Mouse (Mus musculus) CH12.LX (cell line): ENCODE data around the gene Ildr1. TPM values are rescaled to one million over a fixed set of nuclear protein-coding genes. Genes with fewer than 3 reads are reported as not detected.

Source experiments
- DNase-seq: peaks from one replicate; pipeline ENCODE4 v3.0.0-alpha.2; 2013; ENCODE audit errors: extremely low read depth
- H3K27ac ChIP-seq: 2 replicates; pipeline ENCODE4 v1.5.1; 2012; ENCODE audit warnings: low read depth, mild to moderate bottlenecking, control low read depth, moderate library complexity; ENCODE audit not compliant: insufficient read depth
- H3K27me3 ChIP-seq: replicated peaks from 2 replicates; pipeline ENCODE3; 2012; ENCODE audit warnings: inconsistent platforms
- H3K36me3 ChIP-seq, 2 experiments: replicated peaks in 1 of 2; 2 replicates each; pipeline versions ENCODE3 to v1.6.1; 2012; ENCODE audit warnings: inconsistent platforms in 1 of 2, low read length in 1 of 2, mild to moderate bottlenecking in 1 of 2, mixed read lengths in 1 of 2, moderate library complexity in 1 of 2; ENCODE audit not compliant: control insufficient read depth in 1 of 2, insufficient read depth in 1 of 2
- H3K4me1 ChIP-seq, 2 experiments: 2 replicates each; pipeline ENCODE4 v1.6.1; 2012; ENCODE audit warnings: inconsistent platforms in 1 of 2, moderate library complexity in 1 of 2; ENCODE audit not compliant: insufficient read depth in 2 of 2, control insufficient read depth in 1 of 2
- H3K4me2 ChIP-seq: 2 replicates; pipeline ENCODE4 v1.6.1; 2012; ENCODE audit warnings: low read depth, mild to moderate bottlenecking, control low read depth; ENCODE audit not compliant: poor library complexity, insufficient read depth, severe bottlenecking
- H3K4me3 ChIP-seq, 3 experiments: fragments of 150-350 bp in 1 of 3; sonication (generic) in 1 of 3; replicated peaks in 1 of 3; 2 replicates each; pipeline versions ENCODE3 to v1.5.1; 2011 to 2012; ENCODE audit warnings: low read depth in 2 of 3, low read length in 2 of 3, mild to moderate bottlenecking in 2 of 3, moderate library complexity in 2 of 3, control low read depth in 1 of 3, improper control_type of control experiment in 1 of 3, inconsistent platforms in 1 of 3, mixed read lengths in 1 of 3; ENCODE audit not compliant: poor library complexity in 1 of 3
- H3K79me2 ChIP-seq: replicated peaks from 2 replicates; pipeline ENCODE4 v1.6.1; 2012; ENCODE audit warnings: mild to moderate bottlenecking, moderate library complexity; ENCODE audit not compliant: control insufficient read depth, poor library complexity, insufficient read depth, severe bottlenecking; ENCODE audit errors: extremely low read depth
- H3K9ac ChIP-seq: 2 replicates; pipeline ENCODE4 v1.6.1; 2012; ENCODE audit warnings: low read depth, mild to moderate bottlenecking, control low read depth, moderate library complexity; ENCODE audit not compliant: insufficient read depth
- H3K9me3 ChIP-seq: replicated peaks from 2 replicates; pipeline ENCODE3; 2012; ENCODE audit warnings: low read length, inconsistent platforms, mixed read lengths
- BHLHE40 ChIP-seq: IDR thresholded peaks from 2 replicates; pipeline ENCODE4 v1.6.1; 2011; ENCODE audit warnings: mild to moderate bottlenecking, low read depth, low read length, improper control_type of control experiment
- CHD2 ChIP-seq: IDR thresholded peaks from 2 replicates; pipeline ENCODE4 v1.6.1; 2011; ENCODE audit warnings: low read length, improper control_type of control experiment
- CTCF ChIP-seq, 2 experiments: IDR thresholded peaks in 1 of 2; conservative IDR thresholded peaks in 1 of 2; 2 replicates each; pipeline ENCODE4 v1.5.1; 2011 to 2012; ENCODE audit warnings: low read depth in 2 of 2, low read length in 2 of 2, improper control_type of control experiment in 1 of 2, inconsistent platforms in 1 of 2, mild to moderate bottlenecking in 1 of 2, moderate library complexity in 1 of 2
- E2F4 ChIP-seq: IDR thresholded peaks from 2 replicates; pipeline ENCODE4 v1.6.1; 2011; ENCODE audit warnings: low read depth, low read length, improper control_type of control experiment; ENCODE audit not compliant: insufficient replicate concordance
- EP300 ChIP-seq: IDR thresholded peaks from 2 replicates; pipeline ENCODE4 v1.6.1; 2011; ENCODE audit warnings: low read length, improper control_type of control experiment
- ETS1 ChIP-seq: conservative IDR thresholded peaks from 2 replicates; pipeline ENCODE4 v1.6.1; 2012; ENCODE audit warnings: low read depth, mild to moderate bottlenecking, inconsistent platforms, low read length, improper control_type of control experiment, moderate library complexity
- IRF4 ChIP-seq: IDR thresholded peaks from 2 replicates; pipeline ENCODE4 v1.6.1; 2014; ENCODE audit warnings: low read depth, mild to moderate bottlenecking, inconsistent platforms, low read length, improper control_type of control experiment
- JUN ChIP-seq: IDR thresholded peaks from 2 replicates; pipeline ENCODE4 v1.6.1; 2011; ENCODE audit warnings: low read depth, mild to moderate bottlenecking, low read length, improper control_type of control experiment, moderate library complexity; ENCODE audit not compliant: insufficient read depth
- JUND ChIP-seq: conservative IDR thresholded peaks from 2 replicates; pipeline ENCODE4 v1.6.1; 2011; ENCODE audit warnings: low read depth, low read length, improper control_type of control experiment
- KAT2A ChIP-seq: IDR thresholded peaks from 2 replicates; pipeline ENCODE4 v1.6.1; 2012; ENCODE audit warnings: low read length, improper control_type of control experiment, inconsistent platforms; ENCODE audit not compliant: insufficient replicate concordance
- MAX ChIP-seq: IDR thresholded peaks from 2 replicates; pipeline ENCODE4 v1.6.1; 2011; ENCODE audit warnings: low read length, improper control_type of control experiment
- MAZ ChIP-seq: IDR thresholded peaks from 2 replicates; pipeline ENCODE4 v1.6.1; 2012; ENCODE audit warnings: low read depth, mild to moderate bottlenecking, inconsistent platforms, low read length, improper control_type of control experiment, moderate library complexity
- MEF2A ChIP-seq: IDR thresholded peaks from 2 replicates; pipeline ENCODE4 v1.6.1; 2014; ENCODE audit warnings: low read depth, mild to moderate bottlenecking, inconsistent platforms, low read length, improper control_type of control experiment, borderline replicate concordance
- MYC ChIP-seq: IDR thresholded peaks from 2 replicates; pipeline ENCODE4 v1.6.1; 2011; ENCODE audit warnings: low read depth, mild to moderate bottlenecking, improper control_type of control experiment, low read length
- POLR2AphosphoS2 ChIP-seq: IDR thresholded peaks from 2 replicates; pipeline ENCODE4 v1.6.1; 2011; ENCODE audit warnings: low read depth, low read length, improper control_type of control experiment
- RCOR1 ChIP-seq: conservative IDR thresholded peaks from 2 replicates; pipeline ENCODE4 v1.6.1; 2012; ENCODE audit warnings: low read depth, mild to moderate bottlenecking, inconsistent platforms, low read length, improper control_type of control experiment
- SMC3 ChIP-seq: IDR thresholded peaks from 2 replicates; pipeline ENCODE4 v1.6.1; 2011; ENCODE audit warnings: low read depth, low read length, improper control_type of control experiment
- TBP ChIP-seq: conservative IDR thresholded peaks from 2 replicates; pipeline ENCODE4 v1.6.1; 2011; ENCODE audit warnings: low read depth, low read length, improper control_type of control experiment
- TCF12 ChIP-seq: IDR thresholded peaks from 2 replicates; pipeline ENCODE4 v1.6.1; 2014; ENCODE audit warnings: low read depth, mild to moderate bottlenecking, inconsistent platforms, low read length, improper control_type of control experiment
- USF2 ChIP-seq: conservative IDR thresholded peaks from 2 replicates; pipeline ENCODE4 v1.6.1; 2011; ENCODE audit warnings: low read depth, low read length, improper control_type of control experiment
- ZKSCAN1 ChIP-seq: IDR thresholded peaks from 2 replicates; pipeline ENCODE4 v1.6.1; 2012; ENCODE audit warnings: low read depth, inconsistent platforms, low read length, improper control_type of control experiment, borderline replicate concordance
- ZMIZ1 ChIP-seq: IDR thresholded peaks from 2 replicates; pipeline ENCODE4 v1.6.1; 2012; ENCODE audit warnings: low read depth, mild to moderate bottlenecking, inconsistent platforms, low read length, improper control_type of control experiment
- ZNF384 ChIP-seq: IDR thresholded peaks from 2 replicates; pipeline ENCODE4 v1.6.1; 2012; ENCODE audit warnings: low read depth, low read length, improper control_type of control experiment, inconsistent platforms
- dilution Hi-C: fragments of 300-500 bp; cut with MboI; formaldehyde crosslinking; loops from 2 replicates; pipeline ENCODE4 v1.14.3; 2020; ENCODE audit warnings: low sequenced_read_pairs; ENCODE audit not compliant: extremely low pct_unique_long_range_greater_than_20kb, extremely low pct_ligation_motif_present
- in situ Hi-C: fragments of 300-500 bp; cut with MboI; formaldehyde crosslinking; loops from 3 replicates; pipeline ENCODE4 v1.14.3; 2019; ENCODE audit warnings: low sequenced_read_pairs, low pct_ligation_motif_present, low pct_unique_long_range_greater_than_20kb, mixed read lengths
- polyA plus RNA-seq: library from polyadenylated mRNA; unstranded; fragments of >175 nt; gene quantifications from 2 replicates; pipeline ENCODE4 v1.2.1, GENCODE M21; 2012; ENCODE audit warnings: low read depth; ENCODE audit not compliant: insufficient read length
- total RNA-seq, 2 experiments: library from RNA; depleted of rRNA; stranded (reverse); fragments of 300-350 nt in 1 of 2; fragments of >200 nt in 1 of 2; gene quantifications; 2 replicates each; pipeline ENCODE4 v1.2.3; 2012 to 2014

The Ildr1 gene
- total and polyA plus RNA-seq, 3 experiments = 0.34 to 0.81 (median 0.76) TPM

DNA sequence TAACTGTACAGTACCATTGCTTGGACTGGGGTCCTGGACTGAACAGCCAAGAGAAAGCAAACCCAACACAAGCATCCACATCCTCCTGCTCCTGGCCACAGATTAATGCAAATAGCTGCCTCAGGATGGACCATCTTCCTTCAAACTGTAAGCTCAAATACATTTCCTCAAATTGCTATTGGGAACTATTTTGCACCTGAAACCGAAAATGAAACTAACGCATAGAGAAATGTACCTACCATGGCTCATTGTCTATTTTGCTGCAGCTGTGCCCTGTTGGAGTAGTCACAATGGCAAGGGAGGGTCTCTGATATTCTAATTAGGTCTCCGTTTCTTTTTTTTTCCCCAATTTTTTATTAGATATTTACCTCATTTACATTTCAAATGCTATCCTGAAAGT is 11.9 kb upstream of the Ildr1 start (continued):
- TF ChIP-seq MYC = peak; percentile 40; the same call in 1 of the 2 replicates
- TF ChIP-seq USF2 = no peak
- TF ChIP-seq CTCF (conservative IDR thresholded peaks at IDR 0.05 in 1 of 2, IDR thresholded peaks at IDR 0.05 in 1 of 2; ENCODE audit: low read depth in 2 of 2, low read length in 2 of 2) = no peak
- no peak for TF ChIP-seq ZMIZ1
- TF ChIP-seq ZKSCAN1 = no peak
- TF ChIP-seq SMC3 = no peak
- no peak for TF ChIP-seq MAX
- no peak for TF ChIP-seq KAT2A
- TF ChIP-seq E2F4 = 0 out of 2 replicates have a peak, but pooled peaks have one; percentile 28

GRCm38 (mm10) chr16:36684325-36684918 is 9.4 kb upstream of the Ildr1 start:
- H3K4me3 ChIP-seq = no peak overlapping the region
- H3K9ac ChIP-seq = no peak overlapping the region
- no peaks in the 10 kb centered on the region for H3K79me2 ChIP-seq
- H3K4me2 ChIP-seq = peak overlapping the region; percentile 69
- in situ Hi-C loops = loop anchor here (5.0 kb wide), 1 partner anchor 33 kb away; no protein-coding TSS in a partner anchor
- peaks cover 30 to 63% of the 10 kb centered on the region in 2 experiments for H3K4me1 ChIP-seq
- dilution Hi-C loops = no loop called here
- H3K9me3 ChIP-seq = peaks cover 2% of the 10 kb centered on the region
- peak; percentile 67 for DNase-seq
- no peaks in the 10 kb centered on the region for H3K27me3 ChIP-seq
- H3K36me3 ChIP-seq = no peaks in the 10 kb centered on the region
- H3K27ac ChIP-seq = peak overlapping the region; percentile 94
- TF ChIP-seq JUN = peak; percentile 87
- TF ChIP-seq ZNF384 = peak; percentile 93
- TF ChIP-seq MAZ = no peak
- TF ChIP-seq MYC = peak; percentile 62; the same call in 1 of the 2 replicates
- TF ChIP-seq MEF2A = peak; percentile 89
- peak; percentile 96 for TF ChIP-seq JUND
- TF ChIP-seq SMC3 = peak; percentile 2; the same call in 1 of the 2 replicates
- TF ChIP-seq ZKSCAN1 = no peak
- 0 out of 2 replicates have a peak, but pooled peaks have one; percentile 27 for TF ChIP-seq TBP
- peak; percentile 81 for TF ChIP-seq RCOR1
- TF ChIP-seq KAT2A = no peak
- peak; percentile 97 for TF ChIP-seq IRF4
- TF ChIP-seq BHLHE40 = peak; percentile 95
- no peak for TF ChIP-seq CHD2
- no peak for TF ChIP-seq POLR2AphosphoS2
- TF ChIP-seq EP300 = peak; percentile 74
- 0 out of 2 replicates have a peak, but pooled peaks have one; percentile 46 for TF ChIP-seq MAX
- TF ChIP-seq ETS1 = peak; percentile 71
- TF ChIP-seq TCF12 = 0 out of 2 replicates have a peak, but pooled peaks have one; percentile 41
- TF ChIP-seq E2F4 = 0 out of 2 replicates have a peak, but pooled peaks have one; percentile 34
